Mouse (Mus musculus): ENCODE results near the gene Lect2.

GRCm38 (mm10) chr13:56529031-56529430 is 19.3 kb downstream of the Lect2 start:
- TF ChIP-seq EP300 (optimal IDR thresholded peaks at IDR 0.05) (no peak), CTCF (IDR thresholded peaks at IDR 0.05; ENCODE audit: low read depth) (no peak)

Data from stomach, postnatal 0 days (tissue).